Mouse (Mus musculus) limb, embryonic 12.5 days (tissue): ENCODE results near the gene Pla2g12a. TPM values are rescaled to one million over a fixed set of nuclear protein-coding genes. Genes with fewer than 3 reads are reported as not detected.

ENCODE experiments used
- ATAC-seq: fragments of 200-750 bp; cut with Nextera tagmentation; 2 replicates; pipeline ENCODE4 v1.8.0; 2017; ENCODE audit warnings: low read depth, moderate TSS enrichment; ENCODE audit not compliant: insufficient number of reproducible peaks, insufficient read depth, low FRiP score, low TSS enrichment
- H3K27ac ChIP-seq: fragments of 300-500 bp; sonication (generic); 2 replicates; pipeline ENCODE4 v1.5.1; 2016; ENCODE audit warnings: mild to moderate bottlenecking, moderate library complexity
- H3K27me3 ChIP-seq: fragments of 300-500 bp; sonication (generic); 2 replicates; pipeline ENCODE4 v1.6.1; 2016; ENCODE audit warnings: mild to moderate bottlenecking, moderate library complexity
- H3K36me3 ChIP-seq: fragments of 300-500 bp; sonication (generic); 2 replicates; pipeline ENCODE4 v1.6.1; 2016; ENCODE audit warnings: mild to moderate bottlenecking, moderate library complexity
- H3K4me1 ChIP-seq: fragments of 300-500 bp; sonication (generic); replicated peaks from 2 replicates; pipeline ENCODE4 v1.6.1; 2016
- H3K4me2 ChIP-seq: fragments of 300-500 bp; sonication (generic); 2 replicates; pipeline ENCODE4 v1.6.1; 2016; ENCODE audit warnings: mild to moderate bottlenecking, moderate library complexity
- H3K4me3 ChIP-seq: fragments of 300-500 bp; sonication (generic); replicated peaks from 2 replicates; pipeline ENCODE4 v1.5.1; 2016; ENCODE audit warnings: mild to moderate bottlenecking
- H3K9ac ChIP-seq: fragments of 300-500 bp; sonication (generic); replicated peaks from 2 replicates; pipeline ENCODE4 v1.6.1; 2016; ENCODE audit warnings: mild to moderate bottlenecking, moderate library complexity
- H3K9me3 ChIP-seq: fragments of 300-500 bp; sonication (generic); 2 replicates; pipeline ENCODE4 v1.6.1; 2016; ENCODE audit warnings: mild to moderate bottlenecking, moderate library complexity
- WGBS: fragments of 180-500 bp; shearing (Covaris S2); methylation state at CpG from one replicate; pipeline ENCODE4 v1.1.7; 2016; 5-methylcytosine and 5-hydroxymethylcytosine counted together
- polyA plus RNA-seq: library from polyadenylated mRNA; unstranded; fragments of >200 nt; fragmentation: Nextera tagmentation; extraction: Ambion mirVana; gene quantifications from 2 replicates; pipeline ENCODE4 v1.2.1, GENCODE M21; 2016

Gene Pla2g12a
- polyA plus RNA-seq, 1 experiment from 2014 or later: 24.5 TPM

DNA sequence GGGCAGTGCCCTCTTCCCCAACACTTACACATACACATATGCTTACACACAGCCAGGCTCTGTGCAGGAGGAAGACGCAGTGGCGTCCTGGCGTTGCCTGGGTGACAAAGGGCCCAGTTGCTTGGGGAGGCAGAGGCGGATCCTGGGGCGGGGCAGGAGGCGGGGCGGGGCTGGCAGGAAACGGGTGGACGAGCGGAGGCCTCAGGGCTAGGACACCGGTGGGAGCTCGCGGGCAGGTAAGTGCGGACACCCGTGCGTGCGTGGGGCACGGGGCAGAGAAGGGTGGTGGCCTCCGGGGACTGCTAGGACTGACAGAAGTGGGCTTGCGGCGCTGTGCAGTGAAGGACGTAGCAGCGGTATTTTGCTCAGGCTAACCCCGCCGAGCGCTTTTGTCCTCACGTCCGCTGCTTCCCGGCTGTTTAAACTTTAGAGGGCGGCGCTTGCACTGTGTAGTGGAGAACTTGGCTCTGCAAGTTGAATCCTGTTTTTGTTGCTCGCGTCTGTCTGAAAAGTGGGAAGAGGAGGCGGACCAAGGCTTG, 22.9 kb downstream of the Pla2g12a start, which contains the start of gene Casp6:
Casp6 (plus strand) TSS at position 155 of the 539 bp plus-strand sequence.
- WGBS: under 1% methylated on average over 34 of the region's 34 CpGs
- peak within 1 kb of the TSS; percentile 85 for H3K27ac ChIP-seq
- peak within 1 kb of the TSS; percentile 76 for H3K4me2 ChIP-seq

DNA sequence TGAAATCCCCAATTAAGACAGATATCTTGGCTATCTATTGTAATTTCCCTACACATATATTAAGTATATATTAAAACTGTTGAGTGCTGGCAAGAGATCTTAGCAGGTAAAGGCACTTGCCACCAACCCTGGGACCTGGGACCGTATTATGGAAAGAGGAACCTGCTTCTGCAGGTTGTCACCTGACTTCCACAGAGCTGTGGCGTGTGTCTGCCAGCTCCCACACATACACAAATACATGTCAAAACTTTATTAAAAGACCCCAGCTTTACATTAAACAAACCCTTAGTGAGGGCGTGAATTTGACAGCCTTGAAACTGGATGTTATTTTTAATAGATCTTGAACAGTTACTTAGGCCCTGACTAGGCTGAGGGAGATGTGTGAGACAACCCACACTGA, 25.0 kb downstream of the Pla2g12a start:
- Histone ChIP-seq H3K27me3 (no peaks in the 10 kb centered on the region), H3K27ac (no peak overlapping the region), H3K36me3 (peaks cover 37% of the 10 kb centered on the region), H3K4me2 (no peak overlapping the region), H3K4me3 (no peak overlapping the region), H3K9me3 (no peaks in the 10 kb centered on the region), H3K9ac (no peak overlapping the region), H3K4me1 (peaks cover 17% of the 10 kb centered on the region)
- WGBS: 91% methylated on average over 3 of the region's 3 CpGs
- no peak for ATAC-seq

More for the DNA sequence above, 22.9 kb downstream of the Pla2g12a start, which contains the start of gene Casp6:
- Histone ChIP-seq H3K4me1 (peaks cover 17% of the 10 kb centered on the region), H3K9me3 (no peaks in the 10 kb centered on the region), H3K36me3 (peaks cover 17% of the 10 kb centered on the region; the same call in 1 of the 2 replicates), H3K27me3 (no peaks in the 10 kb centered on the region), H3K4me3 (peak within 1 kb of the TSS; percentile 67), H3K9ac (peak within 1 kb of the TSS; percentile 81)
- ATAC-seq: peak; percentile 96

DNA sequence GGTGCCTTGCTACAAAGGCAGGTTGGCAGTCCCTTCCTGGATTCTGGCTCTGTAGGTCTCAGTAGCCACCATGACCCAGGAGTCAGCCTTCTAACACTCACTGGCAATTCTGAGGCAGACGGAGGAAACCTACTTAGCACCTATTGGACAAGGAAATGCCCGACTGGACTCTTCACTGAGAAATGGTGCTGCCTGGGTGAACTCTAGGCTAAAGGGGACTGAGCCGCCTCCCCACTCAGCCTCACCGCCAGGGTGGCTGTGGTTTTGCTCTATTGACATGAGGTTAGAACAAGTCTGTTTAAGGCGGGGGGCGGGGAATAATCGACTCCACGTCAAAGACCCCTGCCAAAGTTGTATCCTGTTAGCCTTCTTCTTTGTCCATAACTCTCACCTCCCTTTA, 25.5 kb downstream of the Pla2g12a start:
- no peak overlapping the region for H3K4me3 ChIP-seq
- no peak overlapping the region for H3K27ac ChIP-seq
- no peaks in the 10 kb centered on the region for H3K9me3 ChIP-seq
- H3K4me1 ChIP-seq: peaks cover 17% of the 10 kb centered on the region
- no peak overlapping the region for H3K9ac ChIP-seq
- ATAC-seq: no peak
- H3K27me3 ChIP-seq: no peaks in the 10 kb centered on the region
- H3K4me2 ChIP-seq: no peak overlapping the region
- 79% methylated on average over 8 of the region's 8 CpGs for WGBS
- peaks cover 42% of the 10 kb centered on the region for H3K36me3 ChIP-seq

DNA sequence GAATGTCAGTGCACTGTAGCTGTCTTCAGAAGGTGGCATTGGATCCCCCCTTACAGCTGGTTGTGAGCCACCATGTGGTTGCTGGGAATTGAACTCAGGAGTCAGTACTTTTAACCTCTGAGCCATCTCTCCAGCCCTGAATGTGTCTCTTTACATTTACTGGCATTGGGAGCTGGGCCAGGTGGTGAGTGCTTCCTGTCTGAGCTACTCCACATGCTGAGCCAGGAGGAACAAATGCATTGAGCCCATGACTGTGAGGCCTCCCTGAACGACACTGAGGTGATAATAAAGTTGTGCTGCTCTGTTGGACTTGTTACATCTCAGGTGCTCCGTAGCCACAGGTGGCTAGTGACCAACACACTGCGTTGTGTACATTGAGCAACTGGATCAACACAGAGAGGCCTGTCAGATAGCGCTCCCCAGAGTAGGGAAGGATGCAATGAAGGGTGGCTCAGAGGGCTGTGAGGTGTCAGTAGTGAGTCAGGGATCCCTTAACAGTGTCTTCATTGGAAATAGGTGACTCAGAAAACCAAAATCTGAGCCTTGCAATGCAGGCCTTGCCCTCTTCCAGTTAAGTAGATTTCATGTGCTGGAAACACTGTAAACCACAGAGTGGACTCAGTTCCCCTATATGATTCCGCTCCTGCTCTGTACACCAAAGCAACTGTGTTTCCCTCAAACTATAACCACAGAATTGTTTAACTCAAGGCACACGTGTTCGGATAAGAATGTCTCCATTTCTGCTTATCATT, 26.2 kb downstream of the Pla2g12a start:
- H3K9me3 ChIP-seq: no peaks in the 10 kb centered on the region
- no peak for ATAC-seq
- H3K4me1 ChIP-seq: peaks cover 17% of the 10 kb centered on the region
- no peak overlapping the region for H3K27ac ChIP-seq
- 87% methylated on average over 7 of the region's 7 CpGs for WGBS
- H3K4me2 ChIP-seq: no peak overlapping the region
- H3K9ac ChIP-seq: no peak overlapping the region
- H3K4me3 ChIP-seq: no peak overlapping the region
- H3K36me3 ChIP-seq: peaks cover 49% of the 10 kb centered on the region
- H3K27me3 ChIP-seq: no peaks in the 10 kb centered on the region

DNA sequence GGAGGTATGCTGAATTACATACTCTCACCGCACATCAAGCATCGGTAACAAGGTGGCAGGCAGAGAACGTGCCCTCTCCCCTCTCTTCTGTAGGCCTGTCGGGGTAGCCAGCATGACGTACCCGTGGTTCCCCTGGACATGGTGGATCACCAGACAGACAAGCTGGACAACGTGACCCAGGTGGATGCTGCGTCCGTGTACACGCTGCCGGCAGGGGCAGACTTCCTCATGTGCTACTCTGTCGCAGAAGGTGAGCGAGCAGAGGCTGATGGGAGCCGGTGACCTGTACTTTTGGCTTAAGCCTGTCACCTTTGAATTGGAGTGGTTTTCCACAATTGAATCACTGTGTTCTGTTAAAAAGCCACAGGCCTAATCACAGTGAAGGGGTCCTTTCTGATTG, 33.6 kb downstream of the Pla2g12a start:
- Histone ChIP-seq H3K4me1 (no peaks in the 10 kb centered on the region), H3K9me3 (no peaks in the 10 kb centered on the region), H3K27ac (no peak overlapping the region), H3K4me3 (no peak overlapping the region), H3K36me3 (peaks cover 88% of the 10 kb centered on the region), H3K27me3 (no peaks in the 10 kb centered on the region), H3K9ac (no peak overlapping the region), H3K4me2 (no peak overlapping the region)
- no peak for ATAC-seq
- WGBS: 85% methylated on average over 14 of the region's 14 CpGs

DNA sequence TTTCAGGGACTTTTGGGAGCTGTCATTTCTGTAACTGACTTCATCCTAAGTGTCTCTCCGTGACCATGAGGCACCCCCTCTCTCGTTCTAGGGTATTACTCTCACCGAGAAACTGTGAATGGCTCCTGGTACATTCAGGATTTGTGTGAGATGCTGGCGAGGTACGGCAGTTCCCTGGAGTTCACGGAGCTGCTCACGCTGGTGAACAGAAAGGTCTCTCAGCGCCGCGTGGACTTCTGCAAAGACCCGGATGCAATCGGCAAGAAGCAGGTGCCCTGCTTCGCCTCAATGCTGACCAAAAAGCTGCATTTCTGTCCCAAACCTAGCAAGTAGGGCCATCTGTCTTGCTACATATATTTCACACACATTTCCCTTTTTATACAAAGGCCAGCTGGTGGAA, 34.8 kb downstream of the Pla2g12a start:
- Histone ChIP-seq H3K9ac (no peak overlapping the region), H3K36me3 (peaks cover 76% of the 10 kb centered on the region), H3K27ac (no peak overlapping the region), H3K27me3 (no peaks in the 10 kb centered on the region), H3K4me3 (no peak overlapping the region), H3K4me1 (no peaks in the 10 kb centered on the region), H3K4me2 (no peak overlapping the region), H3K9me3 (no peaks in the 10 kb centered on the region)
- WGBS: 92% methylated on average over 13 of the region's 13 CpGs
- no peak for ATAC-seq

DNA sequence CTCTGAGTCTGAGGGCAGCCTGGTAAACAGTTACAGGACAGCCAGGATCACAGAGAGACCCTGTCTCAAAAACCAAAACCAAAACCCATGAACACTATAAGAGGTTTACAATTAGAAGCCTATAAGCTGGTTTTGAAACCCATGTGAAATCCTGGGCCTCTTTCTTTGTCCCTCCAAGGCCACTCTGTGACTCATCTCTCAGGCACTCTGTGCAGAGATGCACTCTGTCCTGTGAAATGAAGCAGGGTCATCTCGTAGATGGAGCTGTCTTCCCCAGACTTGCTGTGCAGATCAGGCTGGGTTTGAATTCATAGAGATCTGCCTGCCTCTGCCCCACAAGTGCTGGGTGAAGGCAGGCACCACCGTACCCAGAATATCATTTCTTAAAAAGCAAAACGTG, 39.0 kb downstream of the Pla2g12a start:
- Histone ChIP-seq H3K9me3 (no peaks in the 10 kb centered on the region), H3K36me3 (peaks cover 35% of the 10 kb centered on the region), H3K4me1 (no peaks in the 10 kb centered on the region), H3K27me3 (no peaks in the 10 kb centered on the region), H3K4me3 (no peak overlapping the region), H3K27ac (no peak overlapping the region), H3K9ac (no peak overlapping the region), H3K4me2 (no peak overlapping the region)
- ATAC-seq: no peak
- 89% methylated on average over 3 of the region's 3 CpGs for WGBS

DNA sequence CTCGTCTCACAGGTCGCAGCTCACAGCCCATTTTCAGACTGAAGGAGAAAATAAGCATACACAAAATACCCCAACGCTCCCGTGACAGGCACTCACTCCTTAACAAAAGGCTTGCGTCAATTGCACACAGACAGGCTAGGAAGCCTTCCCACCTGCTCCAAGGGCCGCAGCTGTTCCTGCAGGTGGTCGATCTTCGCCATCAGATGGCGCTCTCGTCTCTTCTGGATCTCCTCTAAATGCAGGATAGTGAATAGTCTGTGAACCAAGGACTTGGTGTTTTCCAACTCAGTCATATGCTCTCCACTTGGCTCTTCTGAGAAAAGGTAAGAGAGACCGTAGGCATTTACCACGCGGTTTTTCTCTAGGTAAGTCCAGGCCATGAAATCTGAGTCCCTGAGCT, 40.0 kb downstream of the Pla2g12a start:
- H3K27ac ChIP-seq: no peak overlapping the region
- 16% methylated on average over 13 of the region's 13 CpGs for WGBS
- ATAC-seq: peak; percentile 56; the same call in 1 of the 2 replicates
- no peaks in the 10 kb centered on the region for H3K4me1 ChIP-seq
- no peaks in the 10 kb centered on the region for H3K9me3 ChIP-seq
- no peak overlapping the region for H3K9ac ChIP-seq
- peaks cover 25% of the 10 kb centered on the region for H3K36me3 ChIP-seq
- no peak overlapping the region for H3K4me2 ChIP-seq
- H3K4me3 ChIP-seq: no peak overlapping the region
- H3K27me3 ChIP-seq: no peaks in the 10 kb centered on the region

DNA sequence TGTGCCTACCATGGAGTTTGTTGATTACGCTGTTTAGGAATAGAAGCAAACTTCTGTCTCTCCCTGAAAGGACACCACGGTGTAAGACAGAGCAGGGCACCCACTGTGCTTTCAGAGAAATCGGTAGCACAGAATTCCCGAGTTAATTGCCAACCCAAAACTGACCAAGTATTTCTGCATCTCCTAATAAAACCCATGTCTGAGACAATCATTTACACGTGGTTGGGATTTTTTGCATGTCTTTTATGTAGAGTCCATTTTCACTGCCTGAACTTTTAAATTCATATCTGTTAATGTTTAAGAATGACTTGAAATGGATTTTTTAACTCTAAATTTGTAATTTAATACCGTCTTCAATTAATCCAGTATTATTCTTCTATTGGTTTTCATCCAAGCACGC, 45.2 kb downstream of the Pla2g12a start:
- Histone ChIP-seq H3K9me3 (no peaks in the 10 kb centered on the region), H3K36me3 (no peaks in the 10 kb centered on the region), H3K4me3 (no peak overlapping the region), H3K4me2 (no peak overlapping the region), H3K4me1 (no peaks in the 10 kb centered on the region), H3K9ac (no peak overlapping the region), H3K27ac (no peak overlapping the region), H3K27me3 (no peaks in the 10 kb centered on the region)
- no peak for ATAC-seq
- WGBS: 84% methylated on average over 7 of the region's 7 CpGs

DNA sequence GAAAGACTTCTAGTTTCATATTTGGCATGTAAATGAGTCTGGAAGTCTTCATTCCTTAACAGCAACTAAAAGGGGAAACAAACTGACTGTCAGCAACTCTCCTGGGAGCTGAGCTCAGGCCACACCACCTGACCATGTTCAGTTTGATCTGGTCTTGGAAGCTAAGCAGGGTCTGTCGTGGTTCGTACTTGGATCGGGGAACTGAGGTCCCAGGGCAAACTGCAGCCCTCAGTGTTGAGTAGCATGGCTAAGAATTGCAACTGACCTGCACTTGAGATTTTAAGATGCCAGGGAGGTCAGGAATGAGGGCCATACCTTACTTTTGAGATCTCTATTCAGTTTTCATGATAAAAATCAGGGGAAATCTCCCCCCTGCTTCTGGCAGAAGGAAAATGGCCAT, 47.5 kb downstream of the Pla2g12a start:
- Histone ChIP-seq H3K36me3 (no peaks in the 10 kb centered on the region), H3K27ac (no peak overlapping the region), H3K4me3 (no peak overlapping the region), H3K27me3 (no peaks in the 10 kb centered on the region), H3K9ac (no peak overlapping the region), H3K4me1 (no peaks in the 10 kb centered on the region), H3K4me2 (no peak overlapping the region), H3K9me3 (no peaks in the 10 kb centered on the region)
- ATAC-seq: no peak
- WGBS: 97% methylated on average over 3 of the region's 3 CpGs

DNA sequence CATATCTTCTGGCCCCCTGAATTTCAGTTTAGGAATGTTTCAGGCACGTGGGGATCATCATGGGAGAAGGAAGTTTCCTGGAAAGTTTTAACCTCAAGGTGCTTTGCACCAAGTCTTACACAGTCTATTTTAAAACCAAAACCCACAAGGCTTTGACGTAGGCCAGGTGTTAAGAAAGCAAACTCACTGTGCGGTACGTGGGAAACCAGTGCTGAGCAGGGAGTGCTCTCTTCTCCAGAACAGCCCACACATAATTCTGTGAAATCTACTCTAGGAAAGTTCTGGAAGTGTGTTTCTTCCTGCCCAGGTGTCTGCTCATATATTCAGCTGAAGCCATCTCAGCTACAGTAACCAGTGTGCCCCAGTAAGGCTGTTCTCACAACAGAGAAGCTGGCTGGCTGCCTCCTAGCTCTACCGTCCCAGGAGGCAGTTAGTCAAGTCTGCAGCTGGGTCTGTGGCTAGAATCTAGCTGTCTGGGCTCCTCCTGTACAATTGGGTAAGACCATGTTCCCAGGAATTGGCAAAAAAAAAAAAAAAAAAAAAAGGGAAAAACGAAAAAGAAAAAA, 51.9 kb downstream of the Pla2g12a start:
- Histone ChIP-seq H3K27ac (no peak overlapping the region), H3K4me2 (no peak overlapping the region), H3K36me3 (no peaks in the 10 kb centered on the region), H3K4me1 (no peaks in the 10 kb centered on the region), H3K9ac (no peak overlapping the region), H3K27me3 (no peaks in the 10 kb centered on the region), H3K4me3 (no peak overlapping the region), H3K9me3 (no peaks in the 10 kb centered on the region)
- 62% methylated on average over 6 of the region's 6 CpGs for whole genome bisulfite sequencing
- no peak for ATAC-seq
